Mouse (Mus musculus) liver, adult 2 months (tissue): ENCODE measurements around the gene Xpo5.

Experiments
- CTCF ChIP-seq: fragments of 200-500 bp; IDR thresholded peaks from 2 replicates; pipeline ENCODE4 v1.5.1; 2011; ENCODE audit warnings: low read depth, low read length, control low read depth
- POLR2A ChIP-seq: fragments of 200-500 bp; IDR thresholded peaks from 2 replicates; pipeline ENCODE4 v1.6.1; 2011; ENCODE audit warnings: low read length, control low read depth; ENCODE audit not compliant: insufficient read depth; ENCODE audit errors: extremely low read depth

DNA sequence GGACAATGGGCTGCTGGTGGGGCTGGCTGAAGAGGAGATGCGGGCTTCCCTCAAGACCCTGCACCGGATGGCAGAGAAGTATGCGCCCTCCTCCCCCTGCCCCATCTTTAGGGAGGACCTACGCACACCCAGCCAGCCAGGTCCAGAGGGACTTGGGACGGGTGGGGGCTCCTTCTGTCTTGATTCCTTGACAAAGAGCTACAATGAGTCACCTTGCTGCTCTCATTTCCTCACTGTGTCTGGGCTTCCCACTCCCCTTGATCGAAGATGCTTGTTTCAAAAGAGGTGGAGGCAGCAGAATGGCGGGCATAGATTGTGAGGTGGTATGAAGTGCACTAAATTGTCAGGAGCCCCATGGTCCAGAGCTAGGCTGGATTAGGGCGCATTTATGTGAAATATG lies 38.3 kb upstream of the Xpo5 start:
- TF ChIP-seq CTCF (no peak), POLR2A (no peak)
